In genomic region chr19:4175368-4175947, GRCm38 (mm10) we compare ENCODE assay signal across 8 mouse cellular contexts. TPM values are rescaled to one million over a fixed set of nuclear protein-coding genes. Genes with fewer than 3 reads are reported as not detected.
DNase-seq lines count a peak whose midpoint lies in the region; ATAC-seq lines count a peak whose summit lies in the region.

Carns1 (minus strand) TSS chr19:4175479.

- no peak within 1 kb of the TSS for H3K9ac ChIP-seq in hindbrain, embryonic 15.5 days
- peak within 1 kb of the TSS; percentile 48 for H3K9ac ChIP-seq in midbrain, embryonic 11.5 days (ENCODE audit: low read length)

- DNase-seq in frontal cortex, postnatal 25 days (ENCODE audit: low spot score in 2 of 2) = no peak
- DNase-seq in NIH3T3 (ENCODE audit: low read depth) = peak; percentile 57
- DNase-seq in gastrocnemius, postnatal 10 days = peak; percentile 50
- peak; percentile 86 for DNase-seq in midbrain, embryonic 11.5 days (ENCODE audit: low spot score, missing footprints)
- no peak for DNase-seq in spleen, postnatal 36 days (ENCODE audit: low spot score in 2 of 2)
- no peak for DNase-seq in layer of hippocampus, adult 18-20 months (ENCODE audit: low spot score in 2 of 2)

- WGBS in hindbrain, embryonic 15.5 days = 5% methylated on average over 11 of the region's 11 CpGs
- 1% methylated on average over 11 of the region's 11 CpGs for whole genome bisulfite sequencing in midbrain, embryonic 11.5 days

- peak; percentile 69; the same call in 1 of the 2 replicates for ATAC-seq in frontal cortex, adult (ENCODE audit: low TSS enrichment)
- ATAC-seq in hindbrain, embryonic 15.5 days (ENCODE audit: low FRiP score, low read depth) = no peak
- peak; percentile 75; the same call in 1 of the 2 replicates for ATAC-seq in midbrain, embryonic 11.5 days (ENCODE audit: low FRiP score)

- peaks cover 11% of the 10 kb centered on the region for H3K4me1 ChIP-seq in hindbrain, embryonic 15.5 days (replicated peaks)
- H3K4me1 ChIP-seq in midbrain, embryonic 11.5 days (ENCODE audit: control insufficient read depth, insufficient read depth, low read length) = peaks cover 8% of the 10 kb centered on the region

- no peak within 1 kb of the TSS for H3K4me3 ChIP-seq in hindbrain, embryonic 15.5 days
- 0 out of 2 replicates have a peak within 1 kb of the TSS, but pooled peaks have one; percentile 9 for H3K4me3 ChIP-seq in midbrain, embryonic 11.5 days (ENCODE audit: low read depth, low read length)

- no peaks in the 10 kb centered on the region for H3K9me3 ChIP-seq in hindbrain, embryonic 15.5 days
- H3K9me3 ChIP-seq in midbrain, embryonic 11.5 days (ENCODE audit: control insufficient read depth, low read length) = no peaks in the 10 kb centered on the region

- H3K36me3 ChIP-seq in hindbrain, embryonic 15.5 days = no peaks in the 10 kb centered on the region
- H3K36me3 ChIP-seq in midbrain, embryonic 11.5 days (ENCODE audit: control insufficient read depth, insufficient read depth, low read length) = no peaks in the 10 kb centered on the region

- peak within 1 kb of the TSS; percentile 30 for H3K4me2 ChIP-seq in hindbrain, embryonic 15.5 days
- H3K4me2 ChIP-seq in midbrain, embryonic 11.5 days = peak within 1 kb of the TSS; percentile 37

- no peaks in the 10 kb centered on the region for H3K27me3 ChIP-seq in hindbrain, embryonic 15.5 days
- H3K27me3 ChIP-seq in midbrain, embryonic 11.5 days (ENCODE audit: control insufficient read depth, insufficient read depth, low read length) = no peaks in the 10 kb centered on the region

- H3K27ac ChIP-seq in hindbrain, embryonic 15.5 days (replicated peaks) = no peak within 1 kb of the TSS
- H3K27ac ChIP-seq in midbrain, embryonic 11.5 days (ENCODE audit: low read depth, low read length) = no peak within 1 kb of the TSS

RNA-seq across cellular contexts. Expression of gene Carns1, which starts in this region (rescaled TPM):
- 10 to 100 TPM; 33.1 to 47.1 TPM for total RNA-seq in gastrocnemius, postnatal 10 days (2021)
- polyA plus RNA-seq in hindbrain, embryonic 15.5 days (2015; fragmentation: Nextera tagmentation; extraction: Ambion mirVana) = 5.6 and 6.1 TPM in 2 replicates
- 2.5 and 2.9 TPM in 2 replicates for polyA plus RNA-seq in midbrain, embryonic 11.5 days (2014; fragmentation: Nextera tagmentation; extraction: Ambion mirVana)
- 1 to 10 TPM; 6.3 to 7.1 TPM for total RNA-seq in layer of hippocampus, adult 18-20 months (2021)

Comparison
In these comparisons a context has a peak if more than half of its experiments do, and no peak if none do; other contexts are left out.
1. RNA of gene Carns1 (total RNA-seq): 33.1 to 47.1 TPM in gastrocnemius, postnatal 10 days; 6.3 to 7.1 TPM in layer of hippocampus, adult 18-20 months; every median in the first group is over 4 times any median in the second.
2. DNase-seq: peak in NIH3T3 (single experiment), gastrocnemius, postnatal 10 days (single experiment) and midbrain, embryonic 11.5 days (single experiment); none in frontal cortex, postnatal 25 days (0 of 2), spleen, postnatal 36 days (0 of 2) and layer of hippocampus, adult 18-20 months (0 of 2).